Mouse (Mus musculus) liver, adult 2 months (tissue): Measurements from ENCODE around the gene Bglap2.

Experiments
- CTCF ChIP-seq: fragments of 200-500 bp; IDR thresholded peaks from 2 replicates; pipeline ENCODE4 v1.5.1; 2011; ENCODE audit warnings: low read depth, low read length, control low read depth
- POLR2A ChIP-seq: fragments of 200-500 bp; IDR thresholded peaks from 2 replicates; pipeline ENCODE4 v1.6.1; 2011; ENCODE audit warnings: low read length, control low read depth; ENCODE audit not compliant: insufficient read depth; ENCODE audit errors: extremely low read depth

DNA sequence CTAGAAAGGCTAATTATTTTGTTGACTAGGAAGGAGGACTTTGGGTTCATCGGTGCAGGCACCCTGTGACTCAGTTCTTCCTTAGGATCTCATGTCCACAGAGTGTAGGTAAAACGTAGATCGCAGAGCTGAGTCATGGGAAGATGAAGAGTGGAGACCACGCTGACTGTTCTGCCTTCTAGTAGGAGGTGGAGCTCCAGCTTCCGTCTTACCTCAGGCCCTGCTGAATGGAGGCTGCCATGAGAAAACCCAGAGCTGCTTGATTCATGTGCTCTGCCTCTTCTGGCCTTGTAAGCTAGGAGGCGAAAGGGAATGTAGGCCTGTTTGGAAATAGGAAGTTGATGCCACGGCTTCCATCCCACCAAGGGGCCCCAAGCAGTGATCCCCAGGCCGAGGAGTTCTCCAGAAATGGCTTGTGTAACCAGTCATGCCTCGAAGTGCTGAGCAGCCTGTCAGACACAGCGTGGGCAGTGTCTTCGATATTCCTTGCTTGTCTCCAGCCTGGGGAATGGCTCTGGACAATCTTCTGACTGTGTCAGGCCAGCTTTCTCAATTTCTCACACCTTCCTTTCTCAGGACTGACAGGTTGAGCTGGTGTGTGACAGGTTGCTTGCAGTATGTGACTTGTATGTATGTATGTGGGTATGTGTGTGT is 41.0 kb downstream of the Bglap2 start:
- no peak for TF ChIP-seq POLR2A
- TF ChIP-seq CTCF: no peak
